Mouse (Mus musculus) CH12.LX (cell line): ENCODE measurements around the gene Rabgap1l.

ENCODE experiments used
- CTCF ChIP-seq, 2 experiments: IDR thresholded peaks in 1 of 2; conservative IDR thresholded peaks in 1 of 2; 2 replicates each; pipeline ENCODE4 v1.5.1; 2011 to 2012; ENCODE audit warnings: low read depth in 2 of 2, low read length in 2 of 2, improper control_type of control experiment in 1 of 2, inconsistent platforms in 1 of 2, mild to moderate bottlenecking in 1 of 2, moderate library complexity in 1 of 2
- MAFK ChIP-seq: IDR thresholded peaks from 2 replicates; pipeline ENCODE4 v1.6.1; 2011; ENCODE audit warnings: low read length, improper control_type of control experiment; ENCODE audit not compliant: insufficient replicate concordance
- MAX ChIP-seq: IDR thresholded peaks from 2 replicates; pipeline ENCODE4 v1.6.1; 2011; ENCODE audit warnings: low read length, improper control_type of control experiment
- NELFE ChIP-seq: IDR thresholded peaks from 2 replicates; pipeline ENCODE4 v1.6.1; 2011; ENCODE audit warnings: low read depth, low read length, improper control_type of control experiment
- SMC3 ChIP-seq: IDR thresholded peaks from 2 replicates; pipeline ENCODE4 v1.6.1; 2011; ENCODE audit warnings: low read depth, low read length, improper control_type of control experiment
- USF2 ChIP-seq: conservative IDR thresholded peaks from 2 replicates; pipeline ENCODE4 v1.6.1; 2011; ENCODE audit warnings: low read depth, low read length, improper control_type of control experiment
- ZC3H11A ChIP-seq: IDR thresholded peaks from 2 replicates; pipeline ENCODE4 v1.6.1; 2012; ENCODE audit warnings: low read depth, mild to moderate bottlenecking, inconsistent platforms, low read length, improper control_type of control experiment
- ZNF384 ChIP-seq: IDR thresholded peaks from 2 replicates; pipeline ENCODE4 v1.6.1; 2012; ENCODE audit warnings: low read depth, low read length, improper control_type of control experiment, inconsistent platforms

- TF ChIP-seq NELFE = no peak
- no peak for TF ChIP-seq CTCF (conservative IDR thresholded peaks at IDR 0.05 in 1 of 2, IDR thresholded peaks at IDR 0.05 in 1 of 2; ENCODE audit: low read depth in 2 of 2, low read length in 2 of 2)
- no peak for TF ChIP-seq ZNF384
- peak; percentile 4; the same call in 1 of the 2 replicates for TF ChIP-seq MAX
- no peak for TF ChIP-seq USF2
- no peak for TF ChIP-seq SMC3
- no peak for TF ChIP-seq ZC3H11A
- no peak for TF ChIP-seq MAFK
Measured at GRCm38 (mm10) chr1:160275248-160275647, 517.8 kb downstream of the Rabgap1l start.
